Mouse (Mus musculus) brain, embryonic 14.5 days (tissue): ENCODE measurements around the gene Gm10840.

Experiments
- CTCF ChIP-seq: fragments of 200-500 bp; IDR thresholded peaks from 2 replicates; pipeline ENCODE4 v1.5.1; 2012; ENCODE audit warnings: inconsistent platforms, mild to moderate bottlenecking, moderate library complexity, borderline replicate concordance; ENCODE audit not compliant: insufficient read depth, insufficient read length; ENCODE audit errors: extremely low read depth
- POLR2A ChIP-seq: fragments of 200-500 bp; IDR thresholded peaks from 2 replicates; pipeline ENCODE4 v1.6.1; 2012; ENCODE audit warnings: mild to moderate bottlenecking, inconsistent platforms, borderline replicate concordance; ENCODE audit not compliant: poor library complexity, insufficient read depth, insufficient read length, severe bottlenecking; ENCODE audit errors: extremely low read depth

GRCm38 (mm10) chr11:106194891-106195290 is 34.2 kb downstream of the Gm10840 start:
- TF ChIP-seq POLR2A (no peak), CTCF (no peak)
